Mouse (Mus musculus): ENCODE data around the gene Dusp21. TPM values are rescaled to one million over a fixed set of nuclear protein-coding genes. Genes with fewer than 3 reads are reported as not detected.

The Dusp21 gene
- total RNA-seq (2021), result not detected

- intact Hi-C loops (cut with DNase I), result no loop called here
- DNase-seq (ENCODE audit: low spot score in 2 of 2), result no peak
These were observed at the start of gene Dusp21 for GRCm38 (mm10) chrX:18145557-18145956. TSS of gene Dusp21 (plus strand) at chrX:18145857.

GRCm38 (mm10) chrX:18160734-18161442 is 15.2 kb downstream of the Dusp21 start:
- no peak for DNase-seq (ENCODE audit: low spot score in 2 of 2)
- intact Hi-C loops (cut with DNase I), result loop anchor here (5.0 kb wide), 1 partner anchor 91 kb away; no protein-coding TSS in a partner anchor

DNA sequence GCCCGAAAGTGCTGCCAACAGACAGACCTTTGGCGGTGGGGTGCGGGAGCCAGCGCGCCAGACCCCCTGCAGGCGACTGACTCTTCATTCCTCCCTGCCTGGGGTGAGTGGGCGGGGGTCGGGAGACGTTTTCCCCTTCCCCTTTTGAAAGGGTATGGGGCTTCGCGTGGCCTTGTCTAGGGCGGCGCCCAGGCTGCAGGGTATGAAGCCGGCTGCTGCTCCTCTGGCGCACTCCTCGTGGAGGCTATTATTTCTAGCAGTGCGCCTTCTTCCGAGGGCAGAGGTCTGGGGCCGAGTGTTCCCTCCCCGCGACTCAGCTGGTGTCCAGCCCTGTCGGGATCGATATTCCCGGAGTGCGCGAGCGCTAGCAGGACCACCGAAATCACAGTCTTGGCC is 16.1 kb downstream of the Dusp21 start:
- DNase-seq (ENCODE audit: low spot score in 2 of 2), result peak in 1 of 2 experiments; percentile 49
- intact Hi-C loops (cut with DNase I), result loop anchor here (5.0 kb wide), 1 partner anchor 91 kb away; no protein-coding TSS in a partner anchor

GRCm38 (mm10) chrX:18162192-18162857 is 16.7 kb downstream of the Dusp21 start, which contains the start of gene Kdm6a:
TSS of gene Kdm6a (plus strand) at chrX:18162575.
- intact Hi-C loops (cut with DNase I), result loop anchor here (5.0 kb wide), 1 partner anchor 90 kb away; no protein-coding TSS in a partner anchor
- peak; percentile 96 to 100 for DNase-seq (ENCODE audit: low spot score in 2 of 2)

DNA sequence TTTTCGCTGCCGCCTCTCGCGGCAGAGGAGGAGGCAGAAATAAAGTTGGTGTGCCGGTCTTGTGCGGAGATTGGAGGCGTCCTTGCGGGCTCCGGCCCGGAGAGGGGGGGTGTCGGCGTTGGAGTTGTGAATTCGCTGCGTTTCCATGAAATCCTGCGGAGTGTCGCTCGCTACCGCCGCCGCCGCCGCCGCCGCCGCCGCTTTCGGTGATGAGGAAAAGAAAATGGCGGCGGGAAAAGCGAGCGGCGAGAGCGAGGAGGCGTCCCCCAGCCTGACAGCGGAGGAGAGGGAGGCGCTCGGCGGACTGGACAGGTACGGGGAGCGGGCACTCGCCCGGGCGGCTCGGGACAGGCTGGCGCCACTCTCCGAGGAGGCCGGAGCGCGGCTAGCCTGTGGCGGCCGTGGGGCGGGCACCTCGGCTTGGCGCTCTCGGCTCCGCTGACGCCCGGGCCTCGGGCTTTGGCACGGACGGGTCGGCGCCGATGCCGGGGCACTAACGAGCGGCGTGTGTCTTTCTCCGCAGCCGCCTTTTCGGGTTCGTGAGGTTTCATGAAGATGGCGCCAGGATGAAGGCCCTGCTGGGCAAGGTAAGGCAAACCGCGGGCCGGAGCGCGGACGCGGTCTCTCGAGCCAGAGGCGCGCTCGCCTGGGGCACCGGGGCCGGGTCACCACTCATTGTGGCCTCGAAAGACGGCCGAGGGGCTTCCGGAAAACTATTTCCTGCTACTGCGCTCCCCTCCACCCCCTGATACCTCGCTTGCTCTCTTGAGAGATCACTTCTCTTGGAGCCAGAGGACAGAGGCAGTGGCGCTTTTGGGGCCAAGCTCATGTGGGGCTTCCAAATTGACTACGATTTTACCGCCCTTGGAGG is 17.4 kb downstream of the Dusp21 start:
- intact Hi-C loops (cut with DNase I), result loop anchor here (5.0 kb wide), 1 partner anchor 89 kb away; no protein-coding TSS in a partner anchor
- DNase-seq (ENCODE audit: low spot score in 2 of 2), result peak; percentile 50 to 76

- intact Hi-C loops (cut with DNase I), result loop anchor here (5.0 kb wide), 1 partner anchor 88 kb away; no protein-coding TSS in a partner anchor
- peak in 1 of 2 experiments; percentile 5 for DNase-seq (ENCODE audit: low spot score in 2 of 2)
These were observed 18.4 kb downstream of the Dusp21 start for GRCm38 (mm10) chrX:18163917-18164624.

DNA sequence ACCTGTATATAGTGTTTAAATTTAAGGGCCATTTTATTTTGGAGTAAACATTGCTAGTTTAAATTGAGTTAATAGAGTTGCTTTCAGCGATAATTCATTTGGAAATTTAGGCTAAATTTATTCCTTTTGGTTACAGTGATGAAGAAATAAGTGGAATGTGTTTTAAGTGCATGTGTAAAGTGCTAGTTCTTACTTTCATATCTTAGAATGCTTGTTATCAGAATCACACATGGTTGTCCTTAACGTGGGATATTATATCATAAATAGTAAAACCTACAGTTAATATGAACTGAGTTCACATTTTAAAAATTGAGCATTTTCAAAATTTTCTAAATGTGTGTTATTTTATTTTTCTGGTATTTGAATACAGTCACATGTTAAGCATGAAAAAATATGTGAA is 19.5 kb downstream of the Dusp21 start:
- DNase-seq (ENCODE audit: low spot score in 2 of 2), result no peak
- intact Hi-C loops (cut with DNase I), result no loop called here

DNA sequence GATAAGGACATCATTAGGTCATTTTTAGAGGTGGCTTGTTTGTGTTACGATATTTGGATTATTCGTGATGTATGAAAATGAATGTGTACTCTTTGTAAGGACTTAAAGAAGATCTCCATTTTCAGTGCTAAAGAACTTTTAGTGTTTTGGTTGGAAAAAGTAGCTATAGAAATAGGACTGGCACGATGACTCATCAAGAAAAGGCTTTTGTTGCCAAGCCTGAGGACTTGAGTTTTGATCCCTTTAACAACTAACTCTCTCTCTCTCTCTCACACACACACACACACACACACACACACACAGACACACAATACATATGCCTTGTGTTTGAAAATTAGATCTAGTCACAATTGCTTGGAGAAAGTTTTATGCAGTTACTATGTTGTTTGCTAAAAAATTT is 21.3 kb downstream of the Dusp21 start:
- intact Hi-C loops (cut with DNase I), result no loop called here
- DNase-seq (ENCODE audit: low spot score in 2 of 2), result no peak

DNA sequence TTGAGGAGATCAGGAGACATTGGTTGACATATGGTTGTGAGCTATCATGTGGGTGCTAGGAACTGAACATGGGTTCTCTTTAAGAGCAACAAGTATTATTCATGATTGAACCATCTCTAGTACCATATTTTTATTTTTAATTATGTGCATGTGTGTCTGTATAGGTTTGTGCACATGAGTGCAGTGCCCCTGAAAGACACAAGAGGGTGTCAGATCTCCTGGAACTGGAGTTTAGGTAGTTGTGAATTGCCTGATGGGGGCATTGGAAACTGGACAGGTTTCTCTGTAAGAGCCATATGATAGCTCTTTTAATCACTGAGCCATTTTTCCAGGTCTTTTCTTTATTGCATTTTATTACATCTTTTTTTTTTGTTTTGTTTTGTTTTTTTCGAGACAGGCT is 23.3 kb downstream of the Dusp21 start:
- intact Hi-C loops (cut with DNase I), result no loop called here

DNA sequence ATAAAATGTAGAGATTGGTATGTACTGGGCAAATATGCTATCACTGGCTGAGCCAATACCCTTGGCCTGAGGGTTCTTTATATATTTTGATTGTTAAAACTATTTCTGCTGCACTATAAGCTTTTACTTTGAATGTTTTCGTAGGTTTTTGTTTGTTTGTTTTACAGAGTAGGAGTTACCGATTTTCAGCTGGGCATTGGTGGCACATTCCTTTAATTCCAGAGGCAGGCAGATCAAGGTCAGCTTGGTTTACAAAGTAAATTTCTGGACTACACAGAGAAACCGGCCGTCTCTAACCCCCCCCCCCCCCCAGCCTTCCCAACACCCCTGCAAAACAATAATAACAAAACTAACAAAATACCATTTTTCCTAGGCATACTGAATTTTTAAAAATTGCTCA is 29.2 kb downstream of the Dusp21 start:
- DNase-seq (ENCODE audit: low spot score in 2 of 2), result no peak
- intact Hi-C loops (cut with DNase I), result no loop called here

More for the DNA sequence above, 23.3 kb downstream of the Dusp21 start:
- no peak for DNase-seq (ENCODE audit: low spot score in 2 of 2)

- intact Hi-C loops (cut with DNase I), result no loop called here
- no peak for DNase-seq (ENCODE audit: low spot score in 2 of 2)
These were observed 32.1 kb downstream of the Dusp21 start for GRCm38 (mm10) chrX:18177803-18178202.

DNA sequence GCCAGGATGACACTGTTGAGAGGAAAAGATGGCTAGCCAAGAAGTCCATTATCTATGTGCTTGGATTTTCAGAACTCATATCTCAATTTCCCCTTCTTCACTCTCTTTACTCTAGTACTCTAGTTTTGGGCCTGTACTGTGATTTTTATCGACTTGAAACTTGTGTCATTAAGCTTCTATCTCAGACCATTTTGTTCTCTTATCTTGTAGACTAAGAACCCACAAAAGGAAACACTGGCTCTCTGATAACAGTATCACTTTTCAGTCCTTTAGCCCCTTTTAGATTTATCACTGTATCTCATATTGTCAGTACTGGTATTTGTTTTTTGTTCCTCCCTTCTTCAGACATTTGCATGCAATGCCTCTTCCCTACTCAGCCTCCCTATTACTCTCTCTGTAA is 33.8 kb downstream of the Dusp21 start:
- intact Hi-C loops (cut with DNase I), result no loop called here
- no peak for DNase-seq (ENCODE audit: low spot score in 2 of 2)

- intact Hi-C loops (cut with DNase I), result no loop called here
- DNase-seq (ENCODE audit: low spot score in 2 of 2), result no peak
These were observed 41.5 kb downstream of the Dusp21 start for GRCm38 (mm10) chrX:18187203-18187602.

DNA sequence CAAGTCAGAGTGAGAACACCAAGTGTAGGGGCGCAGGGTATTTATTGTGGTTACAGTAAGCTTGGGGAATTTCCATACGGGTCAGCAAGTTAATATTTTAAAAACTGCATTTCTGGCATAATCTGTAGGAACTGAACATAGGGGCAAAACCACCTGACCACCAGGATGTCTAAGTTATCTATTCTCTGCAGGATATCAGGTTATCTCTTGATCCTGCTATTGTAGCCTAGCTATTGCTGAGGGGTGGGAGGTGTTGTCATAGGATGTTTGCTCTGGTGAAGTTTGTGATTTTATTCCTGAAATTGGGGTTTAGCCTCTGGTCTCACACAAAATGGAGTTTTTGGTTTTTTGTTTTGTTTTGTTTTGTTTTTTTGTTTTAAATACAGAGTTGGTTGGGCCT is 42.6 kb downstream of the Dusp21 start:
- intact Hi-C loops (cut with DNase I), result no loop called here
- no peak for DNase-seq (ENCODE audit: low spot score in 2 of 2)

Other genes with a start within 250 kb of the Dusp21 start
- gene Kdm6a, start 16.7 kb downstream of the Dusp21 start, total RNA-seq (2021), result 10 to 100 TPM; 49.1 to 51.0 TPM

All from left cerebral cortex, postnatal 36 days (tissue).